Mouse (Mus musculus): Measurements from ENCODE around the gene Exosc3. TPM values are rescaled to one million over a fixed set of nuclear protein-coding genes. Genes with fewer than 3 reads are reported as not detected.

The Exosc3 gene
- polyA plus RNA-seq, 1 experiment from 2014 or later: 47.9 TPM

GRCm38 (mm10) chr4:45332466-45332865, 10.1 kb downstream of the Exosc3 start:
- no peak overlapping the region for H3K4me3 ChIP-seq (replicated peaks)
- 0 out of 2 replicates have a peak, but pooled peaks cover 11% of the 10 kb centered on the region for H3K27me3 ChIP-seq
- no peak overlapping the region for H3K9ac ChIP-seq
- no peak overlapping the region for H3K27ac ChIP-seq (replicated peaks)
- no peaks in the 10 kb centered on the region for H3K9me3 ChIP-seq (replicated peaks)
- H3K4me2 ChIP-seq: no peak overlapping the region
- ATAC-seq (ENCODE audit: insufficient read depth): no peak
- H3K36me3 ChIP-seq (replicated peaks): no peaks in the 10 kb centered on the region
- H3K4me1 ChIP-seq (replicated peaks): no peaks in the 10 kb centered on the region
- WGBS (ENCODE audit: insufficient replicate concordance): 30% methylated on average over 3 of the region's 3 CpGs

GRCm38 (mm10) chr4:45331139-45331538, 11.4 kb downstream of the Exosc3 start:
- Histone ChIP-seq H3K4me1 (replicated peaks) (no peaks in the 10 kb centered on the region), H3K4me2 (no peak overlapping the region), H3K27me3 (0 out of 2 replicates have a peak, but pooled peaks cover 11% of the 10 kb centered on the region), H3K27ac (replicated peaks) (no peak overlapping the region), H3K9me3 (replicated peaks) (no peaks in the 10 kb centered on the region), H3K9ac (no peak overlapping the region), H3K36me3 (replicated peaks) (no peaks in the 10 kb centered on the region), H3K4me3 (replicated peaks) (no peak overlapping the region)
- ATAC-seq (ENCODE audit: insufficient read depth): no peak
- WGBS (ENCODE audit: insufficient replicate concordance): 62% methylated on average over 7 of the region's 7 CpGs

GRCm38 (mm10) chr4:45320159-45320816, 22.2 kb downstream of the Exosc3 start:
- under 1% methylated on average over 56 of the region's 56 CpGs for WGBS (ENCODE audit: insufficient replicate concordance)
- Histone ChIP-seq H3K36me3 (replicated peaks) (peaks cover 35% of the 10 kb centered on the region), H3K4me3 (replicated peaks) (peak overlapping the region; percentile 87), H3K4me2 (peak overlapping the region; percentile 82), H3K27ac (replicated peaks) (peak overlapping the region; percentile 82), H3K4me1 (replicated peaks) (peaks cover 19% of the 10 kb centered on the region), H3K9ac (peak overlapping the region; percentile 86), H3K27me3 (peaks cover 9% of the 10 kb centered on the region), H3K9me3 (replicated peaks) (no peaks in the 10 kb centered on the region)
- ATAC-seq (ENCODE audit: insufficient read depth): peak; percentile 87

- no peak for ATAC-seq (ENCODE audit: insufficient read depth)
- Histone ChIP-seq H3K9me3 (replicated peaks) (no peaks in the 10 kb centered on the region), H3K27ac (replicated peaks) (no peak overlapping the region), H3K4me3 (replicated peaks) (no peak overlapping the region), H3K36me3 (replicated peaks) (peaks cover 23% of the 10 kb centered on the region), H3K27me3 (no peaks in the 10 kb centered on the region), H3K4me1 (replicated peaks) (no peaks in the 10 kb centered on the region), H3K4me2 (no peak overlapping the region), H3K9ac (no peak overlapping the region)
- 75% methylated on average over 2 of the region's 2 CpGs for WGBS (ENCODE audit: insufficient replicate concordance)
These were observed 31.5 kb downstream of the Exosc3 start for GRCm38 (mm10) chr4:45311056-45311455.

- no peak overlapping the region for H3K9ac ChIP-seq
- no peaks in the 10 kb centered on the region for H3K27me3 ChIP-seq
- 71% methylated on average over 6 of the region's 6 CpGs for WGBS (ENCODE audit: insufficient replicate concordance)
- ATAC-seq (ENCODE audit: insufficient read depth): no peak
- no peaks in the 10 kb centered on the region for H3K4me1 ChIP-seq (replicated peaks)
- H3K36me3 ChIP-seq (replicated peaks): peaks cover 23% of the 10 kb centered on the region
- H3K9me3 ChIP-seq (replicated peaks): no peaks in the 10 kb centered on the region
- H3K27ac ChIP-seq (replicated peaks): no peak overlapping the region
- no peak overlapping the region for H3K4me2 ChIP-seq
- H3K4me3 ChIP-seq (replicated peaks): no peak overlapping the region
These were observed 33.9 kb downstream of the Exosc3 start for GRCm38 (mm10) chr4:45308606-45309005.

- Histone ChIP-seq H3K4me2 (no peak overlapping the region), H3K27me3 (no peaks in the 10 kb centered on the region), H3K9me3 (replicated peaks) (no peaks in the 10 kb centered on the region), H3K9ac (no peak overlapping the region), H3K27ac (replicated peaks) (no peak overlapping the region), H3K4me3 (replicated peaks) (no peak overlapping the region), H3K36me3 (replicated peaks) (peaks cover 24% of the 10 kb centered on the region), H3K4me1 (replicated peaks) (no peaks in the 10 kb centered on the region)
- WGBS (ENCODE audit: insufficient replicate concordance): 48% methylated on average over 11 of the region's 11 CpGs
- no peak for ATAC-seq (ENCODE audit: insufficient read depth)
These were observed 34.5 kb downstream of the Exosc3 start for GRCm38 (mm10) chr4:45308046-45308445.

GRCm38 (mm10) chr4:45305536-45305935, 37.0 kb downstream of the Exosc3 start:
- Histone ChIP-seq H3K4me2 (no peak overlapping the region), H3K4me1 (replicated peaks) (no peaks in the 10 kb centered on the region), H3K4me3 (replicated peaks) (no peak overlapping the region), H3K27ac (replicated peaks) (no peak overlapping the region), H3K27me3 (no peaks in the 10 kb centered on the region), H3K9ac (no peak overlapping the region), H3K9me3 (replicated peaks) (no peaks in the 10 kb centered on the region), H3K36me3 (replicated peaks) (peaks cover 24% of the 10 kb centered on the region)
- no peak for ATAC-seq (ENCODE audit: insufficient read depth)
- WGBS (ENCODE audit: insufficient replicate concordance): 88% methylated on average over 14 of the region's 14 CpGs

- peak; percentile 68 for ATAC-seq (ENCODE audit: insufficient read depth)
These were observed 45.6 kb downstream of the Exosc3 start, which contains the start of gene Trmt10b for GRCm38 (mm10) chr4:45296662-45297564. Trmt10b (plus strand) TSS chr4:45297127.

GRCm38 (mm10) chr4:45287906-45288305, 54.6 kb downstream of the Exosc3 start:
- no peak overlapping the region for H3K9ac ChIP-seq
- 55% methylated on average over 5 of the region's 5 CpGs for WGBS (ENCODE audit: insufficient replicate concordance)
- peaks cover 21% of the 10 kb centered on the region for H3K27me3 ChIP-seq
- H3K4me1 ChIP-seq (replicated peaks): no peaks in the 10 kb centered on the region
- ATAC-seq (ENCODE audit: insufficient read depth): no peak
- H3K4me2 ChIP-seq: no peak overlapping the region
- no peaks in the 10 kb centered on the region for H3K9me3 ChIP-seq (replicated peaks)
- no peak overlapping the region for H3K4me3 ChIP-seq (replicated peaks)
- no peak overlapping the region for H3K27ac ChIP-seq (replicated peaks)
- H3K36me3 ChIP-seq (replicated peaks): no peaks in the 10 kb centered on the region

More at GRCm38 (mm10) chr4:45296662-45297564, 45.6 kb downstream of the Exosc3 start, which contains the start of gene Trmt10b:
- Histone ChIP-seq H3K27ac (replicated peaks) (0 out of 2 replicates have a peak within 1 kb of the TSS, but pooled peaks have one; percentile 16), H3K4me2 (peak within 1 kb of the TSS; percentile 81), H3K9ac (peak within 1 kb of the TSS; percentile 74), H3K9me3 (replicated peaks) (no peaks in the 10 kb centered on the region), H3K4me1 (replicated peaks) (peaks cover 14% of the 10 kb centered on the region), H3K27me3 (no peaks in the 10 kb centered on the region), H3K4me3 (replicated peaks) (peak within 1 kb of the TSS; percentile 79), H3K36me3 (replicated peaks) (no peaks in the 10 kb centered on the region)
- 17% methylated on average over 27 of the region's 27 CpGs for WGBS (ENCODE audit: insufficient replicate concordance)

GRCm38 (mm10) chr4:45286318-45286717, 56.2 kb downstream of the Exosc3 start:
- no peaks in the 10 kb centered on the region for H3K9me3 ChIP-seq (replicated peaks)
- no peak for ATAC-seq (ENCODE audit: insufficient read depth)
- no peak overlapping the region for H3K4me2 ChIP-seq
- H3K4me1 ChIP-seq (replicated peaks): no peaks in the 10 kb centered on the region
- no peak overlapping the region for H3K9ac ChIP-seq
- H3K4me3 ChIP-seq (replicated peaks): no peak overlapping the region
- WGBS (ENCODE audit: insufficient replicate concordance): 35% methylated on average over 3 of the region's 3 CpGs
- H3K27me3 ChIP-seq: peaks cover 21% of the 10 kb centered on the region
- no peak overlapping the region for H3K27ac ChIP-seq (replicated peaks)
- no peaks in the 10 kb centered on the region for H3K36me3 ChIP-seq (replicated peaks)

- no peak overlapping the region for H3K4me2 ChIP-seq
- 9% methylated on average over 4 of the region's 4 CpGs for WGBS (ENCODE audit: insufficient replicate concordance)
- no peak for ATAC-seq (ENCODE audit: insufficient read depth)
- no peak overlapping the region for H3K4me3 ChIP-seq (replicated peaks)
- H3K9ac ChIP-seq: no peak overlapping the region
- H3K27me3 ChIP-seq: peaks cover under 1% of the 10 kb centered on the region; the same call in 1 of the 2 replicates
- no peak overlapping the region for H3K27ac ChIP-seq (replicated peaks)
- H3K36me3 ChIP-seq (replicated peaks): no peaks in the 10 kb centered on the region
- no peaks in the 10 kb centered on the region for H3K9me3 ChIP-seq (replicated peaks)
- H3K4me1 ChIP-seq (replicated peaks): no peaks in the 10 kb centered on the region
These were observed 62.5 kb downstream of the Exosc3 start for GRCm38 (mm10) chr4:45279981-45280548.

Data from liver, embryonic 15.5 days (tissue).